Mouse (Mus musculus) hindbrain, embryonic 16.5 days (tissue): Measurements from ENCODE around the gene Capns2. TPM values are rescaled to one million over a fixed set of nuclear protein-coding genes. Genes with fewer than 3 reads are reported as not detected.

Source experiments
- ATAC-seq: fragments of 200-750 bp; cut with Nextera tagmentation; 2 replicates; pipeline ENCODE4 v1.8.0; 2017; ENCODE audit warnings: moderate TSS enrichment, moderate library complexity
- H3K27ac ChIP-seq: fragments of 300-500 bp; sonication (generic); 2 replicates; pipeline ENCODE4 v1.5.1; 2014; ENCODE audit warnings: low read depth, mild to moderate bottlenecking, control low read depth, low read length, moderate library complexity
- H3K27me3 ChIP-seq: fragments of 300-500 bp; sonication (generic); replicated peaks from 2 replicates; pipeline ENCODE4 v1.6.1; 2014; ENCODE audit warnings: low read length; ENCODE audit not compliant: control insufficient read depth, insufficient read depth
- H3K36me3 ChIP-seq: fragments of 300-500 bp; sonication (generic); 2 replicates; pipeline ENCODE4 v1.6.1; 2014; ENCODE audit warnings: mild to moderate bottlenecking, low read length, moderate library complexity, mixed read lengths; ENCODE audit not compliant: control insufficient read depth, insufficient read depth
- H3K4me1 ChIP-seq: fragments of 300-500 bp; sonication (generic); 2 replicates; pipeline ENCODE4 v1.6.1; 2014; ENCODE audit warnings: low read depth, low read length; ENCODE audit not compliant: control insufficient read depth, insufficient read depth
- H3K4me2 ChIP-seq: fragments of 300-500 bp; sonication (generic); 2 replicates; pipeline ENCODE4 v1.6.1; 2014; ENCODE audit warnings: mild to moderate bottlenecking, low read length, control low read depth, moderate library complexity
- H3K4me3 ChIP-seq: fragments of 300-500 bp; sonication (generic); 2 replicates; pipeline ENCODE4 v1.5.1; 2014; ENCODE audit warnings: mild to moderate bottlenecking, low read length, control low read depth, moderate library complexity
- H3K9ac ChIP-seq: fragments of 300-500 bp; sonication (generic); 2 replicates; pipeline ENCODE4 v1.6.1; 2014; ENCODE audit warnings: low read depth, mild to moderate bottlenecking, control low read depth, low read length, moderate library complexity
- H3K9me3 ChIP-seq: fragments of 300-500 bp; sonication (generic); 2 replicates; pipeline ENCODE4 v1.6.1; 2014; ENCODE audit warnings: mild to moderate bottlenecking, low read length, moderate library complexity; ENCODE audit not compliant: control insufficient read depth
- WGBS: fragments of 180-500 bp; shearing (Covaris S2); extraction: QIAGEN DNeasy Blood & Tissue Kit; methylation state at CpG from one replicate; pipeline ENCODE4 v1.1.7; 2014; 5-methylcytosine and 5-hydroxymethylcytosine counted together
- microRNA-seq: library from miRNA; unstranded; fragments of <30 nt; microRNA quantifications from one replicate; pipeline ENCODE4, GENCODE M21; 2017
- polyA plus RNA-seq: library from polyadenylated mRNA; unstranded; fragments of >200 nt; fragmentation: Nextera tagmentation; extraction: Ambion mirVana; gene quantifications from 2 replicates; pipeline ENCODE4 v1.2.1, GENCODE M21; 2015

Gene Capns2
- polyA plus RNA-seq, 1 experiment from 2014 or later: 0.46 TPM

DNA sequence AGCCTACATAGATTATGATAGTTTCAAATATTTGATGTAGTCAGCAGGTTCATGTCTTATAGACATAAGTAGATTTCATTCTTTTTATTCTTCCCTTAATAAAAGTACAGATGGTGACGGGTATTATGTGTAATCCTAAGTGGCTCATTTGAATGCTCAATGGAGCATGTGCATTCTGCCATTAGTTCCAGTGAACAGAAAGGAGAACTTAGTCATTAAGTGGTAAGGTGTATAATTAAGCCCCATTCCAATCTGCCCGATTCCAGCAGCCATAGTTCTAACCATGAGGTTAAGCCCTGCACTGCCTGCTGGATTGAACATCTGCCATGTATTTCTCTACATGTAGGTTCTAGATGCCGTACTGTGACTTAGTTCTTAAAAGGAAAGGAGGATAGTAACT is 20.6 kb downstream of the Capns2 start:
- WGBS: 75% methylated on average over 3 of the region's 3 CpGs
- H3K4me3 ChIP-seq: no peak overlapping the region
- no peaks in the 10 kb centered on the region for H3K4me1 ChIP-seq
- no peaks in the 10 kb centered on the region for H3K9me3 ChIP-seq
- no peak overlapping the region for H3K4me2 ChIP-seq
- H3K27me3 ChIP-seq: no peaks in the 10 kb centered on the region
- no peak for ATAC-seq
- H3K27ac ChIP-seq: no peak overlapping the region
- H3K36me3 ChIP-seq: no peaks in the 10 kb centered on the region
- H3K9ac ChIP-seq: no peak overlapping the region

DNA sequence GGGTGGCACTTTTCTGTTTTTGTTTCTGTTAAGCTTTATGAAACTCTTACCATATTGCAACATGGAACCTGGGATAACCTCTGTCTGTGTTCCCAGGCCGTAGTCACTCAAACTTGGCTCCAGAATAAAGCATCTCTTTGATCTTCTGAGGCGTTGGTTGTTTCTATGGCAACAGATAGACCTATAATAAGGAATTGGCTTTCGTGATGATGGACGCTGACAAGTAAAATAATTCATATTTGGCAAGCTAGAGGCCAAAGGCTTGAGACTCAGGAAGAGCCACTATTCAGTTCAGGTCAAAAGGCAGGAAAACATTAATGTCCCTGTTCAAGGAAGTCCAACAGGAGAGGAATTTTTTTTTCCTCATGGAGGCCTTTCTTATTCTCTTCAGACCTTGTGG is 27.8 kb downstream of the Capns2 start:
- no peak for ATAC-seq
- H3K36me3 ChIP-seq: no peaks in the 10 kb centered on the region
- H3K4me3 ChIP-seq: no peak overlapping the region
- H3K9me3 ChIP-seq: no peaks in the 10 kb centered on the region
- WGBS: 69% methylated on average over 4 of the region's 4 CpGs
- no peak overlapping the region for H3K27ac ChIP-seq
- H3K4me2 ChIP-seq: no peak overlapping the region
- no peak overlapping the region for H3K9ac ChIP-seq
- H3K4me1 ChIP-seq: no peaks in the 10 kb centered on the region
- H3K27me3 ChIP-seq: no peaks in the 10 kb centered on the region

DNA sequence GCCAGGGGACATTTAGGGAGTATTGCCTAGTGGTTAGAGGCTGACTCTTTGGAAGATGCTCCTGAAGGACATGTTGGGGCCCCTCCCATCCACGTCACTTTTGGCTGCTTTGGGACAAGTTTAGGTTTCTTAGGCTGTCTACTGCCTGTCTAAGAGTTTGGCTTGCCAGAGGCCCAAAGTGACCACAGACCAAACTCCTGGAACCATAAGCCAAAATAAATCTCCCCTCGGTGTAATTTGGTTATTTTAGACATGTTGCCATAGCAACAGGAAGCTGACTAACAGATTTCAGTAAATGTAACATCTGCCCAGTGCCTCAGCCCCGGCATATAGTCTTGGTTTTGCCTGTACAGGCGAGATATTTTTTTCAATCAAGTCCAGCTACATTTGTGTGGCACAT is 36.8 kb downstream of the Capns2 start:
- ATAC-seq: no peak
- WGBS: 78% methylated on average over 4 of the region's 4 CpGs

DNA sequence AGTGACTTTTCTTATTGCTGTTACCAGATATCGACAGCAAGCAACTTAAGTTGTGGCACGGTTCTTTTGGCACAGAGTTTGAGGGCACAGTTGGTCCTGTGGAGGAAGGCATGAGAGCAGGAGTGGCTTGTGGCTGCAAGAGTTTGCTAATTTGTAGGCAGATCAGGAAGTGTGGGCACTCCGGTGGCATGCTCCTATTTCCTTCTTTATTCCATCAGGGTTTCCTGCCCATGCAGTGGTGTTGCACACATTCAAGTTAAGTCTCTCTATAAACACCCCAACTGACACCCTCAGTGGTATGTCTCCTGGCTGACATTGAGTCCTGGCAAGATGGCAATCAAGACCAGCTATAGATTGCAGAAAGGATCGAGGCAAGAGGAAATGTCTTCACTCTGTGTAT is 47.9 kb downstream of the Capns2 start:
- no peak for ATAC-seq
- H3K4me3 ChIP-seq: no peak overlapping the region
- no peak overlapping the region for H3K9ac ChIP-seq
- 79% methylated on average over 4 of the region's 4 CpGs for WGBS
- no peaks in the 10 kb centered on the region for H3K36me3 ChIP-seq
- no peaks in the 10 kb centered on the region for H3K4me1 ChIP-seq
- H3K27ac ChIP-seq: no peak overlapping the region
- H3K27me3 ChIP-seq: no peaks in the 10 kb centered on the region
- H3K4me2 ChIP-seq: no peak overlapping the region
- H3K9me3 ChIP-seq: no peaks in the 10 kb centered on the region

More for the DNA sequence above, 36.8 kb downstream of the Capns2 start:
- no peak overlapping the region for H3K27ac ChIP-seq
- H3K4me2 ChIP-seq: no peak overlapping the region
- H3K9ac ChIP-seq: no peak overlapping the region
- H3K36me3 ChIP-seq: no peaks in the 10 kb centered on the region
- H3K27me3 ChIP-seq: no peaks in the 10 kb centered on the region
- H3K9me3 ChIP-seq: no peaks in the 10 kb centered on the region
- no peak overlapping the region for H3K4me3 ChIP-seq
- H3K4me1 ChIP-seq: no peaks in the 10 kb centered on the region

DNA sequence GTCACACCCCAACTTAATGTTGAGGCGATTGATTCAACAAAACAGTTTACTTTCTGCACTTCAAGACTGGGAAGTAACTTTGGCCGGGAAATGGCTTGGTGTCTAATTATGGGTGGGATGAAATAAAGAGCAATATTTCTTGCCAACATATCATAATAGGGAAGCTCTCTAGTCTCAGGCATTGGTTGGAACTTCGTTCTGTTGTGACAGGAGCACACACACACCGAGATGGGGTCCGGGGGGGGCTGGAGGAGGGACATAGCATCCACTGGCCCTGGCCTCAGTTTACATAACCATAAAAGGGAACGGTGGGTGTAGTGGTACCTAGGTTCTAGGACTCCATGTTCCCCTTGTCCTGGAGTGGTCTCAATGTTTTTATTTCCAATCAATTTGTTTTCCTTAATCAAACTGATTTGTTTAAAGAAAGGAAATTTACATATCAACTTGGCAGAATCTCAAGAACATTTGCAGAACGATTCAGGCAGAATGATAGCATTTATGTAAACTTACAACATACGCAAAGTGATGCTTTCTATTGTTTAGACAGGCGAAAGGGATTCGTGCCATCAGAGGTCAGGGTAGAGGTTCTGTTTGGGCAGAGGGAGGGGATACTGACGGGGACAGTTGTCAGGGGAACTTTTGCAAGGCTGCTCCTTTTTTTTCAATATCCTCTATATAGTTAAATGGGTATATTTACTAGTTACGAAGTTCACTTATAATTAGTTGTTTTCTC is 49.6 kb downstream of the Capns2 start:
- Histone ChIP-seq H3K4me1 (no peaks in the 10 kb centered on the region), H3K9ac (no peak overlapping the region), H3K27me3 (no peaks in the 10 kb centered on the region), H3K27ac (no peak overlapping the region), H3K9me3 (no peaks in the 10 kb centered on the region), H3K4me3 (no peak overlapping the region), H3K36me3 (no peaks in the 10 kb centered on the region), H3K4me2 (no peak overlapping the region)
- no peak for ATAC-seq
- WGBS: 78% methylated on average over 12 of the region's 12 CpGs

Small RNA genes lying within 50 kb of the gene (microRNA-seq; reads per million reads assigned to microRNA genes)
- not detected for gene Gm22151

Other genes starting within 250 kb of the Capns2 start
- 0.66 and 0.84 TPM in 2 replicates for gene Irx6, start 227.1 kb upstream of the Capns2 start, polyA plus RNA-seq
- gene Mmp2, start 74.1 kb upstream of the Capns2 start, polyA plus RNA-seq: 22.4 and 26.5 TPM in 2 replicates
- 10.6 and 10.9 TPM in 2 replicates for gene Lpcat2, start 46.1 kb upstream of the Capns2 start, polyA plus RNA-seq
- 2.7 and 5.3 TPM in 2 replicates for gene Slc6a2, start 58.7 kb downstream of the Capns2 start, polyA plus RNA-seq
- gene Ces1a, start 146.8 kb downstream of the Capns2 start, polyA plus RNA-seq: not detected in 2 replicates
- not detected in 2 replicates for gene Ces1b, start 178.6 kb downstream of the Capns2 start, polyA plus RNA-seq
- gene Ces1c, start 229.9 kb downstream of the Capns2 start, polyA plus RNA-seq: not detected in 2 replicates